Mouse (Mus musculus): ENCODE results near the gene Adam12.

Adam12 gene

DNA sequence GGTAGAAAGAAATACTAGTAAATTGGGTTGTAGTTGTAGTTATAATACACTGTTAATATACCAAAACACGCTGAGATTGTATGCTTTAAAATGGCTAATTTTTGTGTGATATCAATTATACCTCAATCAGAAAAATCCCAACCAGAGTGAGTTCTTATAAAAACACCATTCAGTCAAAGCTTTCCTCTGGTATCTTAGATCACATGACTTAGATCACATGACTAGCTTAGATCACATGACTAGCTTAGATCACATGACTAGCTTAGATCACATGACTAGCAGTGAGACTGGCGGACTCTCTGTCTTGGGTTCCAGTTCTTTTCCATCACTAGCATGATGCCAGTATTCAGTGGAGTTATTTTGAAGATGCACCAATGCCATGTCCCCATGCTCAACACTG is 134.1 kb downstream of the Adam12 start:
- TF ChIP-seq CTCF (conservative IDR thresholded peaks at IDR 0.05; ENCODE audit: low read length) (no peak), NANOG (IDR thresholded peaks at IDR 0.05; ENCODE audit: borderline replicate concordance, low read length) (no peak), POU5F1 (IDR thresholded peaks at IDR 0.05; ENCODE audit: borderline replicate concordance, low read length) (no peak)
- Histone ChIP-seq H3K27me3 (ENCODE audit: insufficient read depth, low read length) (no peaks in the 10 kb centered on the region), H3K9me3 (ENCODE audit: low read length) (no peaks in the 10 kb centered on the region), H3K4me3 (replicated peaks; ENCODE audit: low read length) (no peak overlapping the region), H3K4me1 (replicated peaks; ENCODE audit: low read depth, low read length) (no peaks in the 10 kb centered on the region), H3K36me3 (ENCODE audit: insufficient read depth, low read length) (no peaks in the 10 kb centered on the region)

DNA sequence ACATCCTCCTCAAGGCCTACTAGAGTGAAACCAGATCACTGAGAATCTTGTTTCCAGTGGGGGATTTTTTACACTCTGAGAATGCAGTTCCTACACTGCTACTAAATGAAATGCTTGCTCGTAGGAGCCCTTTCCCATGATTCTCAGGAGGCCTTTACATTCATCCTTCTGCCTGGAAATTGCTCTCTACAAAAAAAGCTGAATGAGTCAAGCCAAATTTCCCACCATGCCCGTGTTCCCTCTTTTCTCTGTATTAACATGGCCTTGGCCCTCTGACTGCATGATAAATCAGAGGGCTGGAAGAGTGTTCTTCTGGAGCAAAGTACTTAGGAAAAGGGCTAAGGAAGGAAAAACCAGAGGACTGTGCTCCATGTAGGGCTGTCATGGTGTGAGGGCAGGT is 138.1 kb downstream of the Adam12 start:
- no peaks in the 10 kb centered on the region for H3K9me3 ChIP-seq (ENCODE audit: low read length)
- no peak overlapping the region for H3K4me3 ChIP-seq (replicated peaks; ENCODE audit: low read length)
- H3K27me3 ChIP-seq (ENCODE audit: insufficient read depth, low read length): no peaks in the 10 kb centered on the region; the same call in 1 of the 2 replicates
- H3K36me3 ChIP-seq (ENCODE audit: insufficient read depth, low read length): no peaks in the 10 kb centered on the region
- no peaks in the 10 kb centered on the region for H3K4me1 ChIP-seq (replicated peaks; ENCODE audit: low read depth, low read length)
- TF ChIP-seq NANOG (IDR thresholded peaks at IDR 0.05; ENCODE audit: borderline replicate concordance, low read length) (no peak), POU5F1 (IDR thresholded peaks at IDR 0.05; ENCODE audit: borderline replicate concordance, low read length) (no peak), CTCF (conservative IDR thresholded peaks at IDR 0.05; ENCODE audit: low read length) (no peak)

DNA sequence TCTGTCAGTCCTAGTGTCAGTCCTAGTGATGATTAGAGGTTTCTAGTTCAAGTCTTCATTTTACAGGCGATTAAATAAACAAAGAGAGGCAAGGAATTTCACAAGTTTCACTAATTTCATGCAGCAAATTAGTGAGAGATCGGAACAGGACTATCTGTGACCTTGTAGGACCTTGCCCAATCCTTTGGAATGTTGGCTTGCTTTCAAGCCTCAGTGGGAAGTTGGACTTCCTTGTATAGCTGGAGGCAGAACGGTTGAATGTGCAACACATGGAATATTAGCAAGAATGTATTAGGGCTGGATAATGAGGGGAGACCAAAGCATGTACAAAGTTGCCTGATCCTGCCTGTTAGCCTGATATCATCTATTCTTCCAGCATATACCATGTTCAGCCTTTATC is 141.2 kb downstream of the Adam12 start:
- Histone ChIP-seq H3K27me3 (ENCODE audit: insufficient read depth, low read length) (no peaks in the 10 kb centered on the region; the same call in 1 of the 2 replicates), H3K9me3 (ENCODE audit: low read length) (no peaks in the 10 kb centered on the region), H3K4me1 (replicated peaks; ENCODE audit: low read depth, low read length) (no peaks in the 10 kb centered on the region), H3K4me3 (replicated peaks; ENCODE audit: low read length) (no peak overlapping the region), H3K36me3 (ENCODE audit: insufficient read depth, low read length) (no peaks in the 10 kb centered on the region)
- TF ChIP-seq NANOG (IDR thresholded peaks at IDR 0.05; ENCODE audit: borderline replicate concordance, low read length) (no peak), POU5F1 (IDR thresholded peaks at IDR 0.05; ENCODE audit: borderline replicate concordance, low read length) (no peak), CTCF (conservative IDR thresholded peaks at IDR 0.05; ENCODE audit: low read length) (no peak)

- no peaks in the 10 kb centered on the region for H3K4me1 ChIP-seq (replicated peaks; ENCODE audit: low read depth, low read length)
- no peaks in the 10 kb centered on the region; the same call in 1 of the 2 replicates for H3K27me3 ChIP-seq (ENCODE audit: insufficient read depth, low read length)
- H3K4me3 ChIP-seq (replicated peaks; ENCODE audit: low read length): no peak overlapping the region
- no peaks in the 10 kb centered on the region for H3K9me3 ChIP-seq (ENCODE audit: low read length)
- no peaks in the 10 kb centered on the region for H3K36me3 ChIP-seq (ENCODE audit: insufficient read depth, low read length)
- TF ChIP-seq CTCF (conservative IDR thresholded peaks at IDR 0.05; ENCODE audit: low read length) (no peak), POU5F1 (IDR thresholded peaks at IDR 0.05; ENCODE audit: borderline replicate concordance, low read length) (no peak), NANOG (IDR thresholded peaks at IDR 0.05; ENCODE audit: borderline replicate concordance, low read length) (no peak)
Observed at GRCm38 (mm10) chr7:134090256-134090655, 141.7 kb downstream of the Adam12 start.

- no peaks in the 10 kb centered on the region for H3K4me1 ChIP-seq (replicated peaks; ENCODE audit: low read depth, low read length)
- H3K36me3 ChIP-seq (ENCODE audit: insufficient read depth, low read length): no peaks in the 10 kb centered on the region
- H3K4me3 ChIP-seq (replicated peaks; ENCODE audit: low read length): no peak overlapping the region
- no peaks in the 10 kb centered on the region; the same call in 1 of the 2 replicates for H3K27me3 ChIP-seq (ENCODE audit: insufficient read depth, low read length)
- TF ChIP-seq CTCF (conservative IDR thresholded peaks at IDR 0.05; ENCODE audit: low read length): no peak
- no peak for TF ChIP-seq NANOG (IDR thresholded peaks at IDR 0.05; ENCODE audit: borderline replicate concordance, low read length)
- no peak for TF ChIP-seq POU5F1 (IDR thresholded peaks at IDR 0.05; ENCODE audit: borderline replicate concordance, low read length)
- H3K9me3 ChIP-seq (ENCODE audit: low read length): no peaks in the 10 kb centered on the region
Observed at GRCm38 (mm10) chr7:134088548-134089347, 143.2 kb downstream of the Adam12 start.

GRCm38 (mm10) chr7:134085396-134085795 is 146.6 kb downstream of the Adam12 start:
- no peak overlapping the region for H3K4me3 ChIP-seq (replicated peaks; ENCODE audit: low read length)
- no peaks in the 10 kb centered on the region for H3K36me3 ChIP-seq (ENCODE audit: insufficient read depth, low read length)
- TF ChIP-seq NANOG (IDR thresholded peaks at IDR 0.05; ENCODE audit: borderline replicate concordance, low read length) (no peak), CTCF (conservative IDR thresholded peaks at IDR 0.05; ENCODE audit: low read length) (no peak), POU5F1 (IDR thresholded peaks at IDR 0.05; ENCODE audit: borderline replicate concordance, low read length) (no peak)
- no peaks in the 10 kb centered on the region for H3K4me1 ChIP-seq (replicated peaks; ENCODE audit: low read depth, low read length)
- H3K27me3 ChIP-seq (ENCODE audit: insufficient read depth, low read length): no peaks in the 10 kb centered on the region; the same call in 1 of the 2 replicates
- H3K9me3 ChIP-seq (ENCODE audit: low read length): no peaks in the 10 kb centered on the region

GRCm38 (mm10) chr7:134084926-134085325 is 147.0 kb downstream of the Adam12 start:
- H3K36me3 ChIP-seq (ENCODE audit: insufficient read depth, low read length): no peaks in the 10 kb centered on the region
- H3K4me3 ChIP-seq (replicated peaks; ENCODE audit: low read length): no peak overlapping the region
- no peaks in the 10 kb centered on the region for H3K9me3 ChIP-seq (ENCODE audit: low read length)
- H3K27me3 ChIP-seq (ENCODE audit: insufficient read depth, low read length): no peaks in the 10 kb centered on the region; the same call in 1 of the 2 replicates
- TF ChIP-seq NANOG (IDR thresholded peaks at IDR 0.05; ENCODE audit: borderline replicate concordance, low read length) (no peak), CTCF (conservative IDR thresholded peaks at IDR 0.05; ENCODE audit: low read length) (no peak), POU5F1 (IDR thresholded peaks at IDR 0.05; ENCODE audit: borderline replicate concordance, low read length) (no peak)
- H3K4me1 ChIP-seq (replicated peaks; ENCODE audit: low read depth, low read length): no peaks in the 10 kb centered on the region

DNA sequence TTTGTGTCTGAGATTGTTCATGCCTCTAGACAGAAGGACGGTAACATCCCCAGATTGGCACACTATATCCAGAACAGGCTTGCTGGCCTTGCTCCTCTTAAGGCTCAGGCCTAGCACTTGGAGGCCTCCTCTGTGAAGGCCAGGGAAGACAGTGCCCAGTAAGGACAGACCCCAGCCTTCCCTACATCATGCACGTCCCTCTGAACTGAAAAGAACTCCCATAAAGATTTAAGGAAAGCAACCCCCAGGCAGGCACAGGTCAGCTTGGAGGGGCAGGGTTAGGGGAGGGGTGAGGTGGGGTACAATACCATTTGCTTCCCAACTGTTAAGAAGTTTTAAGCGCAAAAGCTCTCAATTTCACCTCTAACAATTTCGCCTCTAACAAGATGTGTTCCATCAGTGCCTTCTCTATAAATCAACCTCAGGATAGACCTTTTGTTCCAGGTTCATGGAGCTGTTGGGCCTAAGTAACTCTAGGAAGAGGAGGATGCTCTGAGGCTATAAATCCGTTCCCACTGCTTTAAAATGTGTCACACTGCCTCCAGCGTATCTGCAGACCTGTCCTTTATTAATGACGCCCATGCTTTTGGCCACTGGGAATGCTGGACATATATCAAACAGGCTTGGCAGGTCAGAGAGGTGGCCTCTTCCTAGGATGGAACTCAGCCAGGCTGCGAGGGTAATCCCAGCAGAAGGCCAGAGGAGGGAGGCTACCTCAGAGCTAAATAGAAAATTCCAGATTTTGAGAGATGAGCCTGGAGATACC is 150.5 kb downstream of the Adam12 start:
- TF ChIP-seq POU5F1 (IDR thresholded peaks at IDR 0.05; ENCODE audit: borderline replicate concordance, low read length) (no peak), CTCF (conservative IDR thresholded peaks at IDR 0.05; ENCODE audit: low read length) (no peak), NANOG (IDR thresholded peaks at IDR 0.05; ENCODE audit: borderline replicate concordance, low read length) (no peak)
- Histone ChIP-seq H3K4me1 (replicated peaks; ENCODE audit: low read depth, low read length) (no peaks in the 10 kb centered on the region), H3K9me3 (ENCODE audit: low read length) (no peaks in the 10 kb centered on the region)

More for the DNA sequence above, 150.5 kb downstream of the Adam12 start:
- Histone ChIP-seq H3K36me3 (ENCODE audit: insufficient read depth, low read length) (no peaks in the 10 kb centered on the region), H3K27me3 (ENCODE audit: insufficient read depth, low read length) (no peaks in the 10 kb centered on the region), H3K4me3 (replicated peaks; ENCODE audit: low read length) (no peak overlapping the region)

Data from E14TG2a.4 (cell line).